Comparison of ENCODE assay signal across 11 mouse cellular contexts in the genomic region with DNA sequence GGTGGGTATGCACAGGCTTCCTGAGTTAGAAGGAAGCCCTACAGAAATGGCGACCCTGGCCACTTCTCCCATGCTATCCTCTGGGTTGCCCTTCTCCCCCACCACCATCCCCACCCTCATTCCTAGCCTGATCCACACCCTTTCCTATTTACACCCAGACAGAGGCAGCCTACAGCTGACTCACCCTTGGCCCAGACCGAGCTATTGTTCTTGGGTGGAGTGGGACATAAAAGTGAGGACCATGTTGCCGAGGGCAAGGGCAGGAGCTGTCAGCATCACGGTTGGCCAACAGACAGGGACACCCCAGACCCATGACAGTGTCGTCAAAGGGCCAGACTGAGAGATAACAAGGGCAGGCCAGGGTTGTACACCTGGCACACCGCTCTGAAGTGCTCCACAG. TPM values are rescaled to one million over a fixed set of nuclear protein-coding genes. Genes with fewer than 3 reads are reported as not detected.
DNase-seq lines count a peak whose midpoint lies in the region; ATAC-seq lines count a peak whose summit lies in the region.
"Had no signal": no experiment of that assay in that cellular context is flagged by ENCODE, and none has a peak within 500 bp of the region (broad histone marks: within the 10 kb centered on the region; RNA-seq: fewer than 3 reads in every experiment).

No protein-coding gene starts in this region.

- peak; percentile 45 for DNase-seq in gastrocnemius, postnatal 25 days
- DNase-seq in gastrocnemius, adult 8-10 months (ENCODE audit: low spot score in 2 of 2), result no peak
- peak; percentile 63 to 88 for DNase-seq in kidney, postnatal 25 days
- DNase-seq in thymus, postnatal 0 days (ENCODE audit: low spot score), result no peak
- no peak for DNase-seq in urinary bladder, postnatal 14 days (ENCODE audit: low spot score)
- DNase-seq in right cerebral cortex, postnatal 14 days, result no peak
- DNase-seq: thymus, adult 18-20 months had no signal

- ATAC-seq in heart, embryonic 11.5 days (replicated peaks; ENCODE audit: insufficient number of reproducible peaks, low FRiP score, low TSS enrichment), result 0 out of 2 replicates have a peak, but pooled peaks have one; percentile 16
- ATAC-seq in neural tube, embryonic 15.5 days (ENCODE audit: low FRiP score), result no peak

- H3K9me3 ChIP-seq in heart, embryonic 11.5 days (replicated peaks; ENCODE audit: control insufficient read depth, low read length), result no peaks in the 10 kb centered on the region
- H3K9me3 ChIP-seq in neural tube, embryonic 15.5 days (replicated peaks), result no peaks in the 10 kb centered on the region
- H3K9me3 ChIP-seq: limb, embryonic 15.5 days had no signal

- H3K27ac ChIP-seq in heart, embryonic 11.5 days (ENCODE audit: low read depth, low read length), result no peak overlapping the region
- H3K27ac ChIP-seq in neural tube, embryonic 15.5 days (replicated peaks), result peak overlapping the region; percentile 77
- H3K27ac ChIP-seq: limb, embryonic 15.5 days had no signal

- peaks cover 3% of the 10 kb centered on the region; the same call in 1 of the 2 replicates for H3K4me1 ChIP-seq in heart, embryonic 11.5 days (ENCODE audit: control insufficient read depth, insufficient read depth, low read length)
- H3K4me1 ChIP-seq in neural tube, embryonic 15.5 days, result peaks cover 39% of the 10 kb centered on the region

- no peak overlapping the region for H3K9ac ChIP-seq in heart, embryonic 11.5 days (ENCODE audit: low read depth, low read length)
- H3K9ac ChIP-seq in neural tube, embryonic 15.5 days (replicated peaks), result no peak overlapping the region
- H3K9ac ChIP-seq: limb, embryonic 15.5 days had no signal

- no peak overlapping the region for H3K4me3 ChIP-seq in heart, embryonic 11.5 days (ENCODE audit: low read depth, low read length)
- no peak overlapping the region for H3K4me3 ChIP-seq in neural tube, embryonic 15.5 days (replicated peaks)
- H3K4me3 ChIP-seq: limb, embryonic 15.5 days had no signal

- H3K4me2 ChIP-seq in heart, embryonic 11.5 days, result no peak overlapping the region
- H3K4me2 ChIP-seq in neural tube, embryonic 15.5 days, result no peak overlapping the region
- H3K4me2 ChIP-seq: limb, embryonic 15.5 days had no signal

- H3K36me3 ChIP-seq in heart, embryonic 11.5 days (ENCODE audit: control insufficient read depth, insufficient read depth, low read length), result no peaks in the 10 kb centered on the region
- peaks cover 40% of the 10 kb centered on the region for H3K36me3 ChIP-seq in neural tube, embryonic 15.5 days
- H3K36me3 ChIP-seq: limb, embryonic 15.5 days had no signal

- peaks cover 5% of the 10 kb centered on the region; the same call in 1 of the 2 replicates for H3K27me3 ChIP-seq in heart, embryonic 11.5 days (ENCODE audit: control insufficient read depth, insufficient read depth, low read length)
- H3K27me3 ChIP-seq in neural tube, embryonic 15.5 days (replicated peaks), result no peaks in the 10 kb centered on the region

- WGBS in heart, embryonic 11.5 days (ENCODE audit: insufficient replicate concordance), result 60% methylated on average over 6 of the region's 6 CpGs
- 20% methylated on average over 6 of the region's 6 CpGs for WGBS in neural tube, embryonic 15.5 days

RNA-seq across cellular contexts. Expression of a gene that starts 22.5 kb away (rescaled TPM):
- total RNA-seq in gastrocnemius, postnatal 25 days (2021), result 1 to 10 TPM; 1.7 to 2.1 TPM
- 1 to 10 TPM in 1 of 4 experiments, under 1 TPM in 3; 0.63 to 1.4 (median 0.97) TPM for total RNA-seq in gastrocnemius, adult 8-10 months (2022)
- 0.77 and 0.93 TPM in 2 replicates for polyA plus RNA-seq in heart, embryonic 11.5 days (2014; fragmentation: Nextera tagmentation; extraction: Ambion mirVana)
- 9.4 and 10.6 TPM in 2 replicates for polyA plus RNA-seq in neural tube, embryonic 15.5 days (2015; fragmentation: Nextera tagmentation; extraction: Ambion mirVana)
- polyA plus RNA-seq in thymus, postnatal 0 days (2015; fragmentation: Nextera tagmentation; extraction: Ambion mirVana), result 0.17 and 0.28 TPM in 2 replicates

RNA-seq across cellular contexts. Expression of a gene that starts 37.9 kb away (rescaled TPM):
- total RNA-seq in gastrocnemius, postnatal 25 days (2021), result 1 to 10 TPM; 5.2 to 6.5 TPM
- 1 to 10 TPM; 4.0 to 5.6 (median 4.7) TPM for total RNA-seq in gastrocnemius, adult 8-10 months (2022)
- 12.1 and 19.8 TPM in 2 replicates for polyA plus RNA-seq in heart, embryonic 11.5 days (2014; fragmentation: Nextera tagmentation; extraction: Ambion mirVana)
- 29.9 and 31.9 TPM in 2 replicates for polyA plus RNA-seq in neural tube, embryonic 15.5 days (2015; fragmentation: Nextera tagmentation; extraction: Ambion mirVana)
- polyA plus RNA-seq in thymus, postnatal 0 days (2015; fragmentation: Nextera tagmentation; extraction: Ambion mirVana), result 29.1 and 31.7 TPM in 2 replicates

RNA-seq across cellular contexts. Expression of a gene that starts 39.0 kb away (rescaled TPM):
- total RNA-seq in gastrocnemius, postnatal 25 days (2021), result not detected
- not detected for total RNA-seq in gastrocnemius, adult 8-10 months (2022)
- polyA plus RNA-seq in heart, embryonic 11.5 days (2014; fragmentation: Nextera tagmentation; extraction: Ambion mirVana), result not detected in 2 replicates
- polyA plus RNA-seq in neural tube, embryonic 15.5 days (2015; fragmentation: Nextera tagmentation; extraction: Ambion mirVana), result 0.84 and 0.93 TPM in 2 replicates
- not detected in 2 replicates for polyA plus RNA-seq in thymus, postnatal 0 days (2015; fragmentation: Nextera tagmentation; extraction: Ambion mirVana)
- total RNA-seq: common myeloid progenitor, adult 5-6 weeks had no signal
- polyA plus RNA-seq: limb, embryonic 15.5 days had no signal

RNA-seq across cellular contexts. Expression of a gene that starts 42.9 kb away (rescaled TPM):
- total RNA-seq in gastrocnemius, postnatal 25 days (2021), result 1 to 10 TPM; 4.3 to 4.9 TPM
- total RNA-seq in gastrocnemius, adult 8-10 months (2022), result 10 to 100 TPM in 2 of 4 experiments, 1 to 10 TPM in 2; 8.0 to 10.6 (median 9.9) TPM
- polyA plus RNA-seq in heart, embryonic 11.5 days (2014; fragmentation: Nextera tagmentation; extraction: Ambion mirVana), result 2.1 and 2.2 TPM in 2 replicates
- polyA plus RNA-seq in neural tube, embryonic 15.5 days (2015; fragmentation: Nextera tagmentation; extraction: Ambion mirVana), result 7.6 and 8.0 TPM in 2 replicates
- 5.5 and 5.9 TPM in 2 replicates for polyA plus RNA-seq in thymus, postnatal 0 days (2015; fragmentation: Nextera tagmentation; extraction: Ambion mirVana)

RNA-seq across cellular contexts. Expression of a gene that starts 55.7 kb away (rescaled TPM):
- total RNA-seq in gastrocnemius, postnatal 25 days (2021), result 10 to 100 TPM; 13.7 to 14.3 TPM
- total RNA-seq in gastrocnemius, adult 8-10 months (2022), result 10 to 100 TPM; 19.3 to 20.7 (median 19.7) TPM
- polyA plus RNA-seq in heart, embryonic 11.5 days (2014; fragmentation: Nextera tagmentation; extraction: Ambion mirVana), result 13.9 and 14.2 TPM in 2 replicates
- polyA plus RNA-seq in neural tube, embryonic 15.5 days (2015; fragmentation: Nextera tagmentation; extraction: Ambion mirVana), result 28.4 and 28.6 TPM in 2 replicates
- polyA plus RNA-seq in thymus, postnatal 0 days (2015; fragmentation: Nextera tagmentation; extraction: Ambion mirVana), result 18.3 and 20.7 TPM in 2 replicates

Comparison
In these comparisons a context has a peak if more than half of its experiments do, and no peak if none do; other contexts are left out.
1. DNase-seq: peak in gastrocnemius, postnatal 25 days (single experiment) and kidney, postnatal 25 days (2 of 2); none in gastrocnemius, adult 8-10 months (0 of 2), thymus, postnatal 0 days (single experiment), urinary bladder, postnatal 14 days (single experiment) and right cerebral cortex, postnatal 14 days (single experiment).